Mouse (Mus musculus) thymus, adult 18-20 months (tissue): ENCODE results near the gene Stac2.

Experiments
- DNase-seq, 2 experiments: peaks; one replicate each; pipeline ENCODE4 v3.0.0; 2022; ENCODE audit warnings: mixed read lengths in 2 of 2

The Stac2 gene

DNA sequence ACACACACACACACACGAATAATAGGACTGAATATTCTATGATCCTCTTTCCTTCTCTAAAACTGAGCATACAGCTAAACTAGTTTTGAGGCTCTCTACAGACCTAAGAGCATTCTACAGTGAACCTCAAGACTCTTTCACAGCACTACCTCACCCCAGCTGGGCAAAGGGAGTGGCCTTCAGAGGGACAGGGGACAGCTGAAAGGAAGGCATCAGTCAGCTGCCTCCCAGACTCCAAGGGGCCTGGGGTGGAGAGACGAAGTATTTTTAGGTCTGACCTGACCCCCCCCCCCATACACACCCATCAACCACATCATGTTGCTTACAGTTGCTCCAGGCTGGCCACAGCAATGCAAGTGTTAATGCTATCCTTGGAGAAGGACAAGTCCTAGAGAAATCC, 32.1 kb downstream of the Stac2 start:
- DNase-seq, result no peak

DNA sequence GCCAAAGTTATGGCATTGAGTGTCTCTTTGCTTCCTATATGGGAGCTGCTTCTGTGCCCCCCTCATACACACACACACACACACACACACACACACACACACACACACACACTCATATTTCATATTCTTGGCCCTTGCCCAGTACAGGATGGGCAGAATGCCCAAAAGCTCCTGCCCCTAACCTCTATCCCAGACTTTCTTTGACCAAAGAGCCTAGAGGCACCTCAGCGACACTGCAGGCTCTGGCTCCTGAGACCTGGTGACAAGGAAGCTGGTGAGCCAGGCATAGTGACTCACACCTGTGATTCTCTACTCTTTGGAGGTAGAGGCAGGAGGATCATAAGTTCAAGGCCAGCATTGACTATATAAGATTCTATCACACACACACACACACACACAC, 32.6 kb downstream of the Stac2 start:
- DNase-seq, result no peak

DNA sequence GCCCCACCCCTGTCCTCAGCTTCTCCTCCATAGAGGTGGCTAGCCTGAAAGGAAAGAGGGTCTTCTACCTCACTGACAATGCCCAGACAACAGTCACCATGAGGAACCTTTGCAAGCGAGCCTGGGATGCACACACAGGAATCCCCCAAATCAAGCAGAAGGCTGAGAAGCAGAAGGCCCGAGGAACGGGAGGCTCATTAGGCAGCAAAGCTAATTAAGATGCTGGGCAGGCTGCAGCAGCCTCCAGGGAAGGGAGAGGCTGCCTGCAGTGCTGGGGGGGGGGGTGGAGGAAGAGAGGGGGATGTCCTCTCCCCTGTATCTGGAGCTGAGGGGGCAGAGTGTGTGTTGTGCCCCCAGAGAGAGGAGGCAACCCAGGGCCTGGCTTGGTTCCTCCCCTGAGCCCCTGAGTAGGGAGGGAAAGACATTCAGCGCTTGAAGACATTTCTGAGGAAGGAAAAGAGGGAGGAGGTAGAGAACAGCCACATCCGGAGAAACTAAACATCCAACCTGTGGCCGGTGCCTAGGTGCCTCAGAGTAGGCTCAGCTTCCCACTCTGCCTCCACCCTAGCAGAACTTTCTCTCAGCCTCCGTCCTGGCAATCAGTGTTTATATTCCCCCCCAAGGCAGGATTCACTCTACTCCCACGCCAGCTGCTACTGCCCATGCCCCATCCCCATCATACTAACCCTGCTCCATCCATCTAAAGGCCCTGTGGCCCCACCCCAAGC, 33.2 kb downstream of the Stac2 start:
- DNase-seq, result peak in 1 of 2 experiments; percentile 44

DNA sequence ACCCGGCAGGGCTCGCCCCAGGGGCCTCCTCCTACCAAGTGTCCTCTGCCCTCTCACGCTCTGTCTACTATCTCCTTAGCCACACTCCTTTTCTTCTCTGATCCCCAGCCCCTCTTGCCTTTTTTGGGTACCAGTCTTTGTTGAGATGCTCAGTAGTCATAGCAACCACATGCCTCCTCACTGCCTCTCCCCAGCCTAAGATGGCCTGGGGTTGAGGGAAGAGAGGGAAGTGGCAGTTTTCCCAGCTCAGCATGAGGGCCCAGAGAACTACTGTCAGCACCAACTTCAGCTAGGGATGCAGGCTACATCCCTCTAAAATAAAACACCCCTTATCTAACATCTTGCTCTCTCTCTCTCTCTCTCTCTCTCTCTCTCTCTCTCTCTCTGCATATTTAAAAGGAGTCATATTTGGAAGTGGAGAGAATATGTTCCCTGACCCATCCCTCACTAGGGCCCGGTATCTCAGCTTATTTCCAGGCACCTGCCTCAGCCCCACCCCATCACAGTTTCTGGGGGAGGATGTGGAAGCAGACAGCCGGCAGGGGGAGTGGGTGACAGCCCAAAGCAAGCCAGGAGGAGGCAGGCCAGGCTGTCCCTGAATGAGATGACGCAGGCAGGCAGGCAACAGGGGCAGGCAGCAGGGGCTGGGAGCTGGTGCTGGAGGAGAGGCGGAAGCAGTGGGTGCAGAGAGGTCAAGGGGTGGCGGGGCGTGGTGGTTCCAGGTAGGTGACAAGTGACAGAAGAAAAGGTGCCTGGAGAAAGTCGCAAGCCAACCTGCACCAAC, 34.2 kb downstream of the Stac2 start:
- DNase-seq, result peak; percentile 64 to 74

DNA sequence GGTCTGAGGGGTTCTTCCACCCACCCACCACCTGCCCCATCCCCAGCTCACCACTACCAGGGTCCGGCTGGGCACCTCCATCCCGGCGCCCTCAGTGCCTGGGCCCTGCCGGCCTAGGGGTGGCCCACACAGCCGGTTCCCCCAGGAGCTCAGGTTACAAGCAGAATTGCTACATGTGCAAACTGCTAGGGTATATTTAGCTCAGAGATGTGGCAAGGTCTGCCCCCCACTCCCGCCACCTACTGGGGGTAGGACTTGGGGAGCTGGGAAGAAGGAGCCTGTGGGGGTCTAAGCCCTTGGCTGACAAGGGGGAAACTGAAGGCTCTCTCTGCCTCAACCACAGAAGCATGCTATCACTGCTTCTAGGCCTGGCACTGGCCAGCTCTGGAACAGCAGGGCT, 35.0 kb downstream of the Stac2 start:
- no peak for DNase-seq

DNA sequence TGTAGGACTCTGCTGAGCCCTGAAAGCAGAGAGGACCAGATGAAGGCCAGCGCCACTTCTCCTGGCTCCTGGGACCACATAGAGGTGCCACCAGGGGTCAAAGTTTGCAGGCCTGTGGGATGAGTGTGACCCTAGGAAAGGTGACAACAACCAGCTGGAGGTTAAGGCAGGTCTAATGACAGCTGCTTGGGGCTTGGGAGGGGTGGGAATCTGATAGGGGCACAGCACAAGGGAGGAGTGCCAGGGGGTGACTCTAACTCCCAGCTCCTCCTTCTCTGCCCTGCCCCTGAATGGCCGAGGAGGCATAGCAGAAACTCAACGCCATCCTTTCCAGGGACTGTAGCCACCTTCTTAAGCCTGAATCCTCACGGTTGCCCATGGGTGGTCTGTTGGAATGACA, 36.4 kb downstream of the Stac2 start:
- DNase-seq, result no peak

DNA sequence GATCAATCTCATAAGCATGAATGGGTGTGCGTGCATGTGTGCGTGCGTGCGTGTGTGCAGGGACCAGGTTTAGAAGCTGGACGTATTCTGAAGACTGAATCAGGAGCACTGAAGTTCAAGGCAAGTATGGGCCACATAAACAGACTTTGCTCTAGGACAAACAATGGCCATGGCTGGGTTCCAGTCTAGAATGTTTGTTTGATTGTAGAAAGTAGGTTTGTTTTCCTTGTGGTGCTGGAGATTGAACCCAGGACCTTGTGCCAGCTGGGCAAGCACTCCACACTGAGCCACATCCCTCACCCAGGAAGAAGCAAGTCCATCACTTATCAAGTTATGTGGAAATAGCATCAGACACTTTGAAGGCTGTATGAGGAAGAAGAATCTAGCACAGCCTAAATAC, 37.1 kb downstream of the Stac2 start:
- no peak for DNase-seq

DNA sequence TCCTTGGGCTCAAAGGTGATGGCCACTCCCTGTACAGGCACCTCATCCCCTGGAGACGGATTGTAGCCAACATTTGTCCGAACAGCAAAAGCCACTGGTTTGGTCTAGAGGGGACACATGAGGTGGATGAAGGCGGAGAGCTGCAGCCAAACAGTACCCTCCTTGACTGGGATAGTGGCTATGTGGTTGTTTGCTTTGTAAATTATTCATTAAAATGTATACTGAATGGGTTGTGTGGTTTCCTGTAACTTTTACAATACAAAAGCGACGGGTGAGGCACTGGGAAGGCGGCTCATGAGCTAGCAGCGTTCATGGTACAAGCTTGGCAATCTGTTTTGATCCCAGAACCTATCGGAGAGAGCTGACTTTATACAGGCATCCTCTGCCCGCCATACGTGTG, 40.4 kb downstream of the Stac2 start:
- DNase-seq, result no peak

DNA sequence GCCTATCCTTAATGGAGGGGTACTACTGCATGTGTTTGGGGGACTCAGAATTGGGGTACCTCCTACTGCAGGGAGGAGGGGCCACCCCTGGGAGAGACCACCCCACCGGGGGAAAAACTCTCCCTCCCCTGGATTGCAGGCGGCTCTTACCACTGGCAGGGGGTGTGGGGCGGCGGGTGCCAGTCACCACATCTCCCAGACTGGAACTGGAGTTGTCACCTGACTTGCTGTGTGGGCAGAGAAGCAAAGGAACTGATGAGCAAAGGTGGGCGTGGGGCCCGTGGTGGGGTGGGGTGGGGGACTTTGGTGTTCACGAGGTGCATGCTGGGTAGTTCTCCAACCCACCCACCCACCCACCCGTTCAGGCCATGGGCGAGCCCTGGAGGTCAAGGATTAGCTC, 41.5 kb downstream of the Stac2 start:
- DNase-seq, result no peak

DNA sequence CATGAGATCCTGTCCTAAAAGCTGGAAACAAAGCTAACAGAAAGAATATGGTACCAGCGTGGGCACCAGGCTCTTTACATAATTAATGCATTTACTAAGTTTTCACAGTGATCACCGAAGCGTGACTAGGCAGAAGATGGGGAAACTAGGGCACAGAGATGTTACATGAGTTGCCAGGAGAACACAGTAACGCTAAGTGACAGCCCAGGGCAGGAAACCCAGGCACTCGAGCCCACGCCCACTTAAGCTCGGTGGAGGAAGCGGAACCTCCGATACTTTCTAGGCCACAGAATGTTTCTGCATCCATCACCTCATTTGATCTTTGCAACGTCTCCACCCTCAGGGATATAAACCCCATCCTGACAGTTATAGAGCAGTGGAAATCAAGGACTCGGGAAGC, 45.2 kb downstream of the Stac2 start:
- no peak for DNase-seq

DNA sequence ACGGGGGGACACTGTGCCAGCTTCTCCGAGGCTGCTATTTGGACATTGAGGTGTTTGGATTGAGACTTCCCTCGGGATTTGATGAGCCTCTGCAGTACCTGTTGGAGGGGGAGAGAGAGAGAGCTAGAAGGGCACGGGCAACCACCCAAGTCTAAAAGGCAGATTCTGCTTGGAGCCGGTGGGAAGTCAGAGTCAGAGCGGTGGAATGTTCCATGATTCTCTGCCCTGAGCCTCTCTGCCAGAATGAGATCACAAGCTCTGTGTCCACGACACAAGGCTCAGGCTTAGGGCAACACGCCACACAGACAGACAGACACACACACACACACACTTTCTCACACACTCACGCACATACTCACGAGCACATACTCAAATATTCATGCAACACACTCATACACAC, 47.6 kb downstream of the Stac2 start:
- DNase-seq, result no peak

DNA sequence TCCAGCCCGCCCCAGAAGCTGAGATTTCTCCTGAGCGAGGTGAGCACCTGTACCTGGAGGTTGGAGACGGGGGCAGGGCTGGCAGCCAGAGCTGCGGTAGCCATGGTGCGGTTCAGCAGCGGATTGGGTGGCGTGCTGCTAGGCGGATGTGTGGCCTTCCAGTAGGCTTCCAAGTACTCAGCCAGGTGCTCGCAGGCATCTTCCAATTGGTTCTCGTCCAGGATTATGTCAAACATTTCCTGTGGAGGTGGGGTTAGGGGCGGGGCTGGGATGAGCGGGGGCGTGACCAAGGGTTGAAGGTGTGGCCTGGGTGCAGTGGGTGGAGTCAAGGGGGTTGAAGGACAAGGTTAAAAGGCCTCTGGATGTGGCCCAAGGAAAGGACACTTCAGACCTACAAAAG, 48.2 kb downstream of the Stac2 start:
- peak in 1 of 2 experiments; percentile 16 for DNase-seq

DNA sequence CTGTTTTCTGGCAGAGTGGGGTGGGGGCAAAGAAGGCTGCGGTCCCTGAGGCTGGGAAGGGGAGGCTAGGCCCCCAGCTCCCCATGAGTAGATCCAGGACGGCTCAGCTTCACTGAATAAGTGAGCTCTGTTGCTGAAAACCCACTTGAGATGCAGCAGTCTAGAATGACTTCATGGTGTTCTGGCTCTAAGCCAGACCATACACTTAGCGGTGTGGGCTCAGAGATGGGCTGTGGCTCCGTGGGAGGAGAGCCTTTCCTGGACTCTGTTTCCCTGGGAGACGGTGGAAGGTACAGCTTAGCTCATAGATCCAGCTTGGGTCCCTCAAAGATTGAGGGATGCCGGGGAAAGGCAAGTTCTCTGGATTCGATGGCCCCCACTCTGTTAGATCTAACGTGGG, 49.1 kb downstream of the Stac2 start:
- no peak for DNase-seq

DNA sequence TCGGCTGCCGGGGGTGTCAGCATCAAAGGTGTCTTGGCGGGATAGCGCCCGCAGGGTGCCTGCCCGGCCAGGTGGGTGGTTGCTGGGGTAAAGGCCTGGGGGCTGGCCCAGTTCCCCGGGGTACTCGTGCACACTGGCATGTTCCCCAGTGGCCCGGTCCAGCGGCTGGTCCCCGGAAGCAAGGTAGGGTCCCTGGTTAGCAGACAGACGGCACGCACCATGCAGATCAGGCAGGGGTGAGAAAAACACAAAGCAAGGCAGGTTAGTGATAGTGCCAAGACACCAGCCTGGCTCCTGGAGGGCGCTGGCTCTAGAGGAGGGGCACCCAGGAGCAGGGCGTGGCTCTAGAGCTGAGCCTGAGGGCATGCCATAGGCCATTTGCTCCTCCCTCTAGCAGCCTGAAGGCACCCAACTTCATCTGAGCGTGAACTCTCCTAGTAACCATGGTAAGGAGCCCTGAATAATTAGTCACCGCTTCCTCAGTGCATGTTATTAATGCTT, 50.0 kb downstream of the Stac2 start:
- DNase-seq, result no peak

DNA sequence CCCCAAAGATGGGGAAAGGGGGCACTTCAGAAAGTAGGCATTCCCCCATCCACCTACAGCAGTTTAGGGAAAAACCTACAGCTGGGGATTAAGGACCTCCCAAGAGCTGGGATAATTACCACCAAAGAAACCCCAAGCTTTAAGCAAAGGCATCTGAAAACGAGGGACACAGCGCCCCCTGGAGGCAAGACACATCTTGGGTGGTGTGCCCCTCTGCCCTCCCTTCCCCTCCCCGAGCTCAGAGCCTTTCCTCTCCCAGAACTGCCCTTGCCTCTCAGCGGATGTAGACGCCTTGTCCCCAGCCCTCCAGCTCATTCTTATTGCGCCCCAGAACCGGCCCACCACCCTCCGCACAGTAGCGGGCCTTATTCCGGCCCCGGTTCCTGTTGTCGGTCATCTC, 50.6 kb downstream of the Stac2 start:
- DNase-seq, result peak; percentile 79 to 89

DNA sequence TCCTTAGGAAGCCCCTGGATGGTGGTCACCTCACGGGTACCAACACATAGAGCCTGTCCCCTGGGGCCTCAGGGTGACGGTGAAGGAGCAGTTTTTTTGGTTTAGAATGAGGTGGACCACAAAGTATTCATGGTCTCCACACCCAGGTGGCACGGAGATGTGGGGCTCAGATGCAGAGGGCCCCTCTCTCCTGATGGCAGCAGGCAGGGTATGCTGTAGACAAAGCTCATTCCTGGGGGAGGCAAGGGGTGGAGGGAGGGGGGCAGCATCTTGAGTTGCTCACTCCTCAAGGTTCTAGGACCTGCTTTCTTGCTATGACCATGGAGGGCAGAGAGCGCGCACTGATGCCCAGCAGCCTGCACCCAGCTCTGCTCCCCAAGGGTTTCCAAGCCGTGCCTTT, 51.3 kb downstream of the Stac2 start:
- peak in 1 of 2 experiments; percentile 48 for DNase-seq

DNA sequence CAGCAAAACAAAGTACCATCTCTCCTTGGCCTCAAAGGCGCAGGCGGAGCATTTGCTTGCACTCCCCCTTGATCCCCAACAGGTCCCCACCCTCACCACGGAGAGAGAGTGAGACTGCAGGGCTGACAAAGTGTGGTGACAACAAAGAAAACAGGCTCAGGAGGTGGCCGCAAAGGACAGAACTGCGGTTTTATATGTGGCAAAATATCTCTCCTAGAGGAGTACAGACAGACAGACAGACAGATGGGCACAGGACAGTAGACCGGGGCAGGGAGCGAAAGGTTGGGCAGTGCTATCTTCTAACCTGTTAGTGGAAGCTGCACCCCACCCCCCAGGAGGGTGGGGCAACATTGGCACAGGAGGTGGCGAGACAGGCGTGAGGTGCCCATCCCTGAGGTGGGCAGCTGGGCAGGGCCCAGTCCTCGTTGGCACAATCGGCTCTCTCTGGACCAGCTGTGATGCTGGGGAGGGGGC, 51.9 kb downstream of the Stac2 start:
- peak; percentile 78 to 91 for DNase-seq

DNA sequence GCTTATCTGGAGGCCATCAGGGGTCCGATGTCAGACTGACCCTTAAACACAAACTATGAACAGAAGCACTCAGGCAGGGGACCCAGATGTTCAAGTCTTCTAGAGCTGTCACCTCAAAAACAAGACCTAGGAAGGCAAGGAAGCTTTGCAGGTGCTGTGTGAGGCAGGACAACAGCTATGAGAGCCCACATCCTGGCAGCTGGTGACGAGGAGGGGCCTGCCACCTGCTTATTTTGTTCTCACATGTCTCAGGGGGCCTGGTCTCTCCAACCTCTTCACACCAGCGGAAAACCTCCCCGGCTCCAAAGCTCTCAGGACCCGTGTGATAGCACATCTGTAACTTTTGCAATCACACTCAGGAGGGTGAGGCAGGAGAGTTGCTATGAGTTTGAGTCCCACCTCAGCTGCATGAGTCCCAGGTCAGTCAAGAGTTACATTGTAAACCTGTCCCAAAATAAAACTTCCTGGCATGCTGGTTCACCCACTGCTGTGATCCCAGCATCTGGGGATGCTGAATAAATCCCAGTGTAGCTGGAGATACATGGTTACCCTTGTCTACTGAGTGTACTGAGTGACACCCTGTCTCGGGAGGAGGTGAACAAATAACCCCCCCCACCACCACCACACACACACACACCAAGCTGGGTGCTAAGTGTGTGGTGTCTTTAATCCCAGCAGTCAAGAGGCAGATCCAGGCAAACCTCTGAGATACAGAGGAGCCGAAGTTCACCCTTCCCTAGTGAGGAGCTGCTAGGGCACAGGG, 52.7 kb downstream of the Stac2 start:
- DNase-seq, result peak; percentile 91 to 95

DNA sequence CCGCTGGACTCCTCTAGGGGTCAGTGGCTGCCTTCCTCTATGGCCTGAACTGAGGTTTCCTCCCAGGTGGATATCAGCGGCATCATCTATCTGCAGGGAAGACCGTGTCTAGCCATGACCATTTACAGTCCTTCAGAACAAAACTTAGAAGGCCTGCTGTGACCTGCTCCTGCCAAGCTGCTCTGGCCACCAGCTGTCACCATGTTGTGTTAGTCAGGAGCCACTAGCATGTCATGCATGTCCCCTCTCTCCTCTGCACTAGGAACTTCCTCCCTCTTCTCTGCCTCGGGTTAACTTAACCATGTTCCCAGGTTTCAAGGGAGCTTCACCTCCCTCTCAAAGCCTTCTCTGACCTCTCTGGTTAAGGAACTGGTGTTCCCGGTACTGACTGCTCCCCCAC, 53.5 kb downstream of the Stac2 start:
- DNase-seq, result no peak

DNA sequence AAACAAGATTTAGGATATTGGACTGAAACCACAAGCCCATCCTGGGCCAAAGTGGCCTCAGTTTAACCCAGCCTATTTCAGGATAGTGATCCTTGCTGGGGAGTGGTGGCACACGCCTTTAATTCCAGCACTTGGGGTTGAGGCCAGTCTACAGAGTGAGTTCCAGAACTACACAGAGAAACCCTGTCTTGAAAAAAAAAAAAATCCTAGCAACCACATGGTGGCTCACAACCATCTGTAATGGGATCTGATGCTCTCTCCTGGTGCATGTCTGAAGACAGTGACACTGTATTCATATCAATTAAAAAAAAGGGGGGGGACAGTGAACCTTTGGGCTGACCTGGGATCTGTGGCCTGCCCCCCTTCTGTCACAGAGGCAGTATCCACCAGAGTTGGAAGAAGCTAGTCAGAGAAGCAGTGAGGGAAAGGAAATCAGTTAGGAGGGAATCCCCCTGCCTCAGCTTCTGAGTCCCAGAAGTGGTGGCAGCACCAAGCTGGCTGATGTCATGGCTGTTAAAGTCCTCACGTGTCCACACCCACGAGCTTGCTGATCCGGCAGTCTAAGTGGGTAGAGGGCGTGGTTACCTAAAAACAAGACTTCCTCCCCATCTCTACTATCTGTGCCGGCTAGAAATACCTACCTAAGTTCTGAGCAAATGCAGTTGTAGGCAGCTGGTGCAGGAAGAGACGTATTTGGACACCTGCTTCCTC, 54.2 kb downstream of the Stac2 start:
- DNase-seq, result peak; percentile 58 to 83

DNA sequence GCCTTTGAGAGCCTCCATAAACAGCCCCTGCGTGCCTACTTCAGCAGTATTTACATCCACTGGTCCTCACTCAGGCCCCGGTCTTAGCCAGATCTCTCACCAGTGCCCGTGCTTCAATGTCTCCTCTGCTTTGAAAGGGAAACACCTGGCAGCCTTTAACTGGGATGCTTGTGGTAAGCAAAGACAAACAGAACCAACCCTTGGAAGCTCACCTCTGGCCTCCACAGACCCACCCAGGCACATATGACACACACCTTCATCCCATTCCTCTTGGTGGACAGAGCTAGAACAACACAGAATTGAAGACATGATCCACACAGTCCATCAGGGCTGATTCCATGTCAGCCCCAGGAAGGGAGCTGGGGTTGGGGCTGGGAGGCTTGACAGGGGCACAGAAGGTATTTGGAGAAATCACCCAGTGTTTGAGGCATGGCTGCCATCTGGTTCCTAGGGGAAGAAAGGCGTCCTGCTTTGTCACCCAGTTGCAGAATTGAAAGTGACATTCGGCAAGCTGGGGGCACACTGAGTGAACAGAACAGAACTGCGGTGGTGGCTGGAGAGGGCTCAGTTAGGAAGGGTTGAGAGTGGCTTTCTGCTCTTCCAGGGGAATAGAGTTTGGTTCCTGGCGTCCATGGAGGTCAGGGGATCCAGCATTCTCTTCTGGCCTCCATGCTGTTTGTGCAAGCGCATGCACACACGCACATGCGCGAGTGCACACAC, 55.0 kb downstream of the Stac2 start:
- DNase-seq, result no peak

DNA sequence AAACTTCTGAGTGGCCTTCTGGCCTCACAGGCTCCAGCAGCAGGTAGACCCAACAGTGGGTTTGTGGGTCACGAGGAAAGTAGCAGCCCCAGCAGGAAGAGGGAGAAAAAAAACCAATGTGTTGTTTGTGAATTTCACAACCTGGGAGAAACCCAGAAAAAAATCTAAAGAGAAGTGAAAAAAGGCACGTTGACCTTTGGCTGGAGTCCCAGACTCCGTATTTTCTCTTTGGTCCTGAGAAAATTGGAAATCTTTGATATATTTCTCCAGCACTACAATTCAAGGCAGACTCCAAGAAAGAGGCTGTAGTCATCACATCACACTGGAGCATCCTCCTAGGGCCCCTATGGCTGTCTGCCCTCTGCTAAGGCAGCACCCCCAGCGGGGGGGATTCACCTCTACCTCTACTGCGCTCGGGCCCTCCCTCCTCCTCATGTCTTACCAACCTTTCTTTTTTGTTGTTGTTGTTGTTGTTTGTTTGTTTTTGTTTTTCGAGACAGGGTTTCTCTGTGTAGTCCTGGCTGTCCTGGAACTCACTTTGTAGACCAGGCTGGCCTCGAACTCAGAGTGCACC, 55.8 kb downstream of the Stac2 start:
- DNase-seq, result no peak
